Mouse (Mus musculus) adrenal gland, postnatal 36 days (tissue): ENCODE measurements around the gene C530008M17Rik. TPM values are rescaled to one million over a fixed set of nuclear protein-coding genes. Genes with fewer than 3 reads are reported as not detected.

Experiments
- DNase-seq, 2 experiments: peaks; one replicate each; pipeline ENCODE4 v3.0.0; 2021; ENCODE audit warnings: mixed read lengths in 1 of 2
- total RNA-seq, 2 experiments: library from RNA; stranded (reverse); gene quantifications; 2 replicates each; pipeline ENCODE4 v1.2.3; 2021

C530008M17Rik gene
- total RNA-seq, 2 experiments from 2014 or later = 6.4 to 15.6 TPM

- DNase-seq = peak in 1 of 2 experiments; percentile 57
Observed at GRCm38 (mm10) chr5:76702646-76703045, 46.3 kb downstream of the C530008M17Rik start.

GRCm38 (mm10) chr5:76705307-76706173 is 49.2 kb downstream of the C530008M17Rik start:
- no peak for DNase-seq

- DNase-seq = no peak
Observed at GRCm38 (mm10) chr5:76707072-76707471, 50.8 kb downstream of the C530008M17Rik start.

- DNase-seq = peak; percentile 71
Observed at GRCm38 (mm10) chr5:76708004-76708403, 51.7 kb downstream of the C530008M17Rik start.

- DNase-seq = no peak
Observed at GRCm38 (mm10) chr5:76713743-76714142, 57.4 kb downstream of the C530008M17Rik start.

- DNase-seq = no peak
Observed at GRCm38 (mm10) chr5:76719954-76720353, 63.6 kb downstream of the C530008M17Rik start.

GRCm38 (mm10) chr5:76724878-76725277 is 68.6 kb downstream of the C530008M17Rik start:
- DNase-seq = no peak

- DNase-seq = peak; percentile 56 to 74
Observed at GRCm38 (mm10) chr5:76726518-76727103, 70.3 kb downstream of the C530008M17Rik start.

- DNase-seq = no peak
Observed at GRCm38 (mm10) chr5:76733055-76733641, 76.8 kb downstream of the C530008M17Rik start.

GRCm38 (mm10) chr5:76741463-76741862 is 85.2 kb downstream of the C530008M17Rik start:
- peak; percentile 36 to 38 for DNase-seq

GRCm38 (mm10) chr5:76742076-76742475 is 85.8 kb downstream of the C530008M17Rik start:
- no peak for DNase-seq

- no peak for DNase-seq
Observed at GRCm38 (mm10) chr5:76744737-76745209, 88.5 kb downstream of the C530008M17Rik start.

GRCm38 (mm10) chr5:76747851-76748250 is 91.5 kb downstream of the C530008M17Rik start:
- no peak for DNase-seq

GRCm38 (mm10) chr5:76752351-76752750 is 96.0 kb downstream of the C530008M17Rik start:
- no peak for DNase-seq

- no peak for DNase-seq
Observed at GRCm38 (mm10) chr5:76760349-76760748, 104.0 kb downstream of the C530008M17Rik start.

GRCm38 (mm10) chr5:76762030-76762698 is 105.9 kb downstream of the C530008M17Rik start:
- no peak for DNase-seq

- DNase-seq = no peak
Observed at GRCm38 (mm10) chr5:76763148-76763701, 106.9 kb downstream of the C530008M17Rik start.

GRCm38 (mm10) chr5:76763731-76764130 is 107.4 kb downstream of the C530008M17Rik start:
- DNase-seq = no peak

GRCm38 (mm10) chr5:76769014-76769413 is 112.7 kb downstream of the C530008M17Rik start:
- no peak for DNase-seq

GRCm38 (mm10) chr5:76769572-76769971 is 113.3 kb downstream of the C530008M17Rik start:
- no peak for DNase-seq

GRCm38 (mm10) chr5:76771371-76771770 is 115.1 kb downstream of the C530008M17Rik start:
- no peak for DNase-seq

GRCm38 (mm10) chr5:76772831-76773230 is 116.5 kb downstream of the C530008M17Rik start:
- DNase-seq = no peak
